Mouse (Mus musculus): Measurements from ENCODE around the gene Fgfr2.

- no peak for TF ChIP-seq CTCF (IDR thresholded peaks at IDR 0.05; ENCODE audit: extremely low read depth, insufficient read length, insufficient replicate concordance, low read depth, low read length)
- TF ChIP-seq POLR2A (IDR thresholded peaks at IDR 0.05; ENCODE audit: low read depth, low read length) = no peak
These were observed 736.8 kb downstream of the Fgfr2 start for GRCm38 (mm10) chr7:132386316-132386715.

All from small intestine, adult 2 months (tissue).